Mouse (Mus musculus) G1E (cell line): ENCODE data around the gene Mrps22.

Experiments
- CTCF ChIP-seq: IDR thresholded peaks from 2 replicates; pipeline ENCODE4 v1.5.1; 2012; ENCODE audit warnings: low read depth, low read length, inconsistent platforms, mixed read lengths
- TAL1 ChIP-seq: conservative IDR thresholded peaks from 2 replicates; pipeline ENCODE4 v1.6.1; 2012; ENCODE audit warnings: low read depth, low read length, inconsistent platforms, mixed read lengths

GRCm38 (mm10) chr9:98645750-98646149, 44.3 kb upstream of the Mrps22 start:
- no peak for TF ChIP-seq CTCF
- no peak for TF ChIP-seq TAL1
